Mouse (Mus musculus) gonadal fat pad, adult 2 months (tissue): ENCODE data around the gene Wrap73. TPM values are rescaled to one million over a fixed set of nuclear protein-coding genes. Genes with fewer than 3 reads are reported as not detected.

ENCODE experiments used
- DNase-seq: peaks from one replicate; pipeline ENCODE4 v3.0.0-alpha.2; 2012; ENCODE audit warnings: low read depth
- polyA plus RNA-seq: library from polyadenylated mRNA; depleted of rRNA; stranded (reverse); fragments of >200 nt; gene quantifications from 2 replicates; pipeline ENCODE4 v1.2.3, GENCODE M21; 2012; rRNA removed

Gene Wrap73
- polyA plus RNA-seq: 14.4 and 18.0 TPM in 2 replicates

- no peak for DNase-seq
These were observed at the start of gene Wrap73 for GRCm38 (mm10) chr4:154142211-154143040. Gene Wrap73, plus strand, starts transcription at chr4:154142372.

GRCm38 (mm10) chr4:154093210-154093609 lies 49.0 kb upstream of the Wrap73 start:
- no peak for DNase-seq

- DNase-seq: no peak
These were observed 46.1 kb upstream of the Wrap73 start for GRCm38 (mm10) chr4:154096111-154096510.

- no peak for DNase-seq
These were observed 42.8 kb upstream of the Wrap73 start for GRCm38 (mm10) chr4:154099361-154099760.

- DNase-seq: no peak
These were observed 38.8 kb upstream of the Wrap73 start for GRCm38 (mm10) chr4:154103386-154103785.

GRCm38 (mm10) chr4:154103912-154104311 lies 38.3 kb upstream of the Wrap73 start:
- no peak for DNase-seq

- no peak for DNase-seq
These were observed 36.7 kb upstream of the Wrap73 start for GRCm38 (mm10) chr4:154105381-154106001.

- DNase-seq: no peak
These were observed 35.6 kb upstream of the Wrap73 start for GRCm38 (mm10) chr4:154106497-154107061.

GRCm38 (mm10) chr4:154109216-154109849 lies 32.8 kb upstream of the Wrap73 start:
- DNase-seq: no peak

GRCm38 (mm10) chr4:154109850-154110243 lies 32.3 kb upstream of the Wrap73 start:
- no peak for DNase-seq

- DNase-seq: no peak
These were observed 25.8 kb upstream of the Wrap73 start for GRCm38 (mm10) chr4:154116421-154116820.

- DNase-seq: no peak
These were observed 23.4 kb upstream of the Wrap73 start for GRCm38 (mm10) chr4:154118782-154119181.

GRCm38 (mm10) chr4:154119208-154119607 lies 23.0 kb upstream of the Wrap73 start:
- DNase-seq: no peak

GRCm38 (mm10) chr4:154121800-154122199 lies 20.4 kb upstream of the Wrap73 start:
- no peak for DNase-seq

GRCm38 (mm10) chr4:154122374-154122773 lies 19.8 kb upstream of the Wrap73 start:
- no peak for DNase-seq

GRCm38 (mm10) chr4:154123553-154123952 lies 18.6 kb upstream of the Wrap73 start:
- DNase-seq: no peak

GRCm38 (mm10) chr4:154125202-154125601 lies 17.0 kb upstream of the Wrap73 start:
- no peak for DNase-seq

- no peak for DNase-seq
These were observed 14.9 kb upstream of the Wrap73 start for GRCm38 (mm10) chr4:154127273-154127672.

GRCm38 (mm10) chr4:154129950-154130349 lies 12.2 kb upstream of the Wrap73 start:
- DNase-seq: no peak

GRCm38 (mm10) chr4:154131894-154132293 lies 10.3 kb upstream of the Wrap73 start:
- DNase-seq: no peak

GRCm38 (mm10) chr4:154134803-154135202 lies 7.4 kb upstream of the Wrap73 start:
- DNase-seq: no peak

GRCm38 (mm10) chr4:154137139-154137538 lies 5.0 kb upstream of the Wrap73 start:
- DNase-seq: no peak
